Mouse (Mus musculus): ENCODE results near the gene Psen1. TPM values are rescaled to one million over a fixed set of nuclear protein-coding genes. Genes with fewer than 3 reads are reported as not detected.
A peak's percentile ranks its signal among the peaks of the same experiment; 100 is the strongest.

The Psen1 gene
- polyA plus RNA-seq, 1 experiment from 2014 or later: 68.7 TPM

GRCm38 (mm10) chr12:83765965-83766603 lies 78.1 kb downstream of the Psen1 start:
- Histone ChIP-seq H3K27me3 (ENCODE audit: low read depth, poor library complexity, severe bottlenecking) (peaks cover 60% of the 10 kb centered on the region), H3K27ac (replicated peaks) (no peak overlapping the region), H3K4me3 (no peak overlapping the region), H3K36me3 (no peaks in the 10 kb centered on the region), H3K4me1 (peaks cover 52% of the 10 kb centered on the region), H3K9me3 (replicated peaks) (no peaks in the 10 kb centered on the region)
- WGBS: 82% methylated on average over 13 of the region's 13 CpGs
- no peak for DNase-seq (ENCODE audit: low spot score)

GRCm38 (mm10) chr12:83767833-83768232 lies 79.9 kb downstream of the Psen1 start:
- Histone ChIP-seq H3K9me3 (replicated peaks) (no peaks in the 10 kb centered on the region), H3K4me3 (no peak overlapping the region), H3K36me3 (no peaks in the 10 kb centered on the region), H3K4me1 (peaks cover 38% of the 10 kb centered on the region), H3K27ac (replicated peaks) (no peak overlapping the region), H3K27me3 (ENCODE audit: low read depth, poor library complexity, severe bottlenecking) (peaks cover 54% of the 10 kb centered on the region)
- no peak for DNase-seq (ENCODE audit: low spot score)
- WGBS: 73% methylated on average over 9 of the region's 9 CpGs

- 88% methylated on average over 14 of the region's 14 CpGs for WGBS
- H3K36me3 ChIP-seq: no peaks in the 10 kb centered on the region
- H3K4me3 ChIP-seq: no peak overlapping the region
- peaks cover 50% of the 10 kb centered on the region for H3K27me3 ChIP-seq (ENCODE audit: low read depth, poor library complexity, severe bottlenecking)
- H3K27ac ChIP-seq (replicated peaks): no peak overlapping the region
- no peak for DNase-seq (ENCODE audit: low spot score)
- peaks cover 33% of the 10 kb centered on the region for H3K4me1 ChIP-seq
- H3K9me3 ChIP-seq (replicated peaks): no peaks in the 10 kb centered on the region
These were observed 80.4 kb downstream of the Psen1 start for GRCm38 (mm10) chr12:83768235-83768899.

- peak; percentile 80 for DNase-seq (ENCODE audit: low spot score)
- WGBS: 8% methylated on average over 25 of the region's 25 CpGs
- Histone ChIP-seq H3K27me3 (ENCODE audit: low read depth, poor library complexity, severe bottlenecking) (peaks cover 35% of the 10 kb centered on the region), H3K27ac (replicated peaks) (0 out of 2 replicates have a peak overlapping the region, but pooled peaks have one; percentile 28), H3K36me3 (no peaks in the 10 kb centered on the region), H3K4me1 (peaks cover 32% of the 10 kb centered on the region), H3K9me3 (replicated peaks) (no peaks in the 10 kb centered on the region), H3K4me3 (peak overlapping the region; percentile 41)
These were observed 82.7 kb downstream of the Psen1 start for GRCm38 (mm10) chr12:83770418-83771256.

- no peaks in the 10 kb centered on the region for H3K36me3 ChIP-seq
- peaks cover 9% of the 10 kb centered on the region; the same call in 1 of the 2 replicates for H3K27me3 ChIP-seq (ENCODE audit: low read depth, poor library complexity, severe bottlenecking)
- WGBS: 66% methylated on average over 12 of the region's 12 CpGs
These were observed 87.7 kb downstream of the Psen1 start for GRCm38 (mm10) chr12:83775621-83776020.

GRCm38 (mm10) chr12:83776766-83777165 lies 88.8 kb downstream of the Psen1 start:
- no peaks in the 10 kb centered on the region for H3K9me3 ChIP-seq (replicated peaks)
- no peak for DNase-seq (ENCODE audit: low spot score)
- H3K4me3 ChIP-seq: no peak overlapping the region
- peaks cover 16% of the 10 kb centered on the region for H3K4me1 ChIP-seq
- 88% methylated on average over 7 of the region's 7 CpGs for WGBS
- peaks cover 6% of the 10 kb centered on the region; the same call in 1 of the 2 replicates for H3K27me3 ChIP-seq (ENCODE audit: low read depth, poor library complexity, severe bottlenecking)
- H3K36me3 ChIP-seq: no peaks in the 10 kb centered on the region
- H3K27ac ChIP-seq (replicated peaks): peak overlapping the region; percentile 69

More at GRCm38 (mm10) chr12:83775621-83776020, 87.7 kb downstream of the Psen1 start:
- Histone ChIP-seq H3K27ac (replicated peaks) (peak overlapping the region; percentile 69), H3K4me1 (peaks cover 18% of the 10 kb centered on the region), H3K4me3 (no peak overlapping the region), H3K9me3 (replicated peaks) (no peaks in the 10 kb centered on the region)
- DNase-seq (ENCODE audit: low spot score): no peak

GRCm38 (mm10) chr12:83780181-83780580 lies 92.2 kb downstream of the Psen1 start:
- WGBS: 87% methylated on average over 3 of the region's 3 CpGs
- no peak overlapping the region for H3K4me3 ChIP-seq
- H3K36me3 ChIP-seq: no peaks in the 10 kb centered on the region
- no peaks in the 10 kb centered on the region for H3K9me3 ChIP-seq (replicated peaks)
- no peak for DNase-seq (ENCODE audit: low spot score)
- peaks cover 16% of the 10 kb centered on the region for H3K4me1 ChIP-seq
- no peak overlapping the region for H3K27ac ChIP-seq (replicated peaks)
- no peaks in the 10 kb centered on the region for H3K27me3 ChIP-seq (ENCODE audit: low read depth, poor library complexity, severe bottlenecking)

- Histone ChIP-seq H3K36me3 (no peaks in the 10 kb centered on the region), H3K27ac (replicated peaks) (no peak overlapping the region), H3K9me3 (replicated peaks) (no peaks in the 10 kb centered on the region), H3K27me3 (ENCODE audit: low read depth, poor library complexity, severe bottlenecking) (no peaks in the 10 kb centered on the region), H3K4me3 (no peak overlapping the region), H3K4me1 (peaks cover 8% of the 10 kb centered on the region)
- WGBS: 80% methylated on average over 7 of the region's 7 CpGs
- no peak for DNase-seq (ENCODE audit: low spot score)
These were observed 93.3 kb downstream of the Psen1 start for GRCm38 (mm10) chr12:83781204-83781603.

GRCm38 (mm10) chr12:83781640-83782278 lies 93.8 kb downstream of the Psen1 start:
- H3K36me3 ChIP-seq: no peaks in the 10 kb centered on the region
- H3K4me3 ChIP-seq: no peak overlapping the region
- no peaks in the 10 kb centered on the region for H3K9me3 ChIP-seq (replicated peaks)
- H3K27ac ChIP-seq (replicated peaks): no peak overlapping the region
- H3K27me3 ChIP-seq (ENCODE audit: low read depth, poor library complexity, severe bottlenecking): no peaks in the 10 kb centered on the region
- WGBS: 74% methylated on average over 23 of the region's 23 CpGs
- peaks cover 14% of the 10 kb centered on the region for H3K4me1 ChIP-seq
- DNase-seq (ENCODE audit: low spot score): no peak

GRCm38 (mm10) chr12:83782669-83783068 lies 94.7 kb downstream of the Psen1 start:
- H3K27me3 ChIP-seq (ENCODE audit: low read depth, poor library complexity, severe bottlenecking): no peaks in the 10 kb centered on the region
- no peaks in the 10 kb centered on the region for H3K36me3 ChIP-seq
- H3K27ac ChIP-seq (replicated peaks): no peak overlapping the region
- DNase-seq (ENCODE audit: low spot score): no peak
- peaks cover 14% of the 10 kb centered on the region for H3K4me1 ChIP-seq
- no peaks in the 10 kb centered on the region for H3K9me3 ChIP-seq (replicated peaks)
- WGBS: 92% methylated on average over 10 of the region's 10 CpGs
- no peak overlapping the region for H3K4me3 ChIP-seq
